Mouse (Mus musculus) hindbrain, embryonic 14.5 days (tissue): ENCODE measurements around the gene Cyp17a1. TPM values are rescaled to one million over a fixed set of nuclear protein-coding genes. Genes with fewer than 3 reads are reported as not detected.

ENCODE experiments used
- ATAC-seq: fragments of 200-750 bp; cut with Nextera tagmentation; 2 replicates; pipeline ENCODE4 v1.8.0; 2017; ENCODE audit warnings: moderate number of reproducible peaks, mild to moderate bottlenecking, moderate TSS enrichment, moderate library complexity; ENCODE audit not compliant: low FRiP score
- DNase-seq: peaks from one replicate; pipeline ENCODE4 v3.0.0-alpha.2; 2015; ENCODE audit warnings: low spot score
- H3K27ac ChIP-seq: fragments of 300-500 bp; sonication (generic); 2 replicates; pipeline ENCODE4 v1.5.1; 2014; ENCODE audit warnings: mild to moderate bottlenecking, moderate library complexity
- H3K27me3 ChIP-seq: fragments of 300-500 bp; sonication (generic); 2 replicates; pipeline ENCODE4 v1.6.1; 2014; ENCODE audit warnings: mild to moderate bottlenecking, low read length, mixed read lengths; ENCODE audit not compliant: control insufficient read depth, insufficient read depth
- H3K36me3 ChIP-seq: fragments of 300-500 bp; sonication (generic); replicated peaks from 2 replicates; pipeline ENCODE4 v1.6.1; 2014; ENCODE audit not compliant: control insufficient read depth, insufficient read depth
- H3K4me1 ChIP-seq: fragments of 300-500 bp; sonication (generic); replicated peaks from 2 replicates; pipeline ENCODE4 v1.6.1; 2014; ENCODE audit warnings: antibody characterized with exemption, low read length, mixed read lengths; ENCODE audit not compliant: control insufficient read depth, insufficient read depth
- H3K4me2 ChIP-seq: fragments of 300-500 bp; sonication (generic); replicated peaks from 2 replicates; pipeline ENCODE4 v1.6.1; 2014; ENCODE audit warnings: mild to moderate bottlenecking, moderate library complexity
- H3K4me3 ChIP-seq: fragments of 300-500 bp; sonication (generic); replicated peaks from 2 replicates; pipeline ENCODE4 v1.5.1; 2014; ENCODE audit warnings: mild to moderate bottlenecking, low read length
- H3K9ac ChIP-seq: fragments of 300-500 bp; sonication (generic); 2 replicates; pipeline ENCODE4 v1.6.1; 2014
- H3K9me3 ChIP-seq: fragments of 300-500 bp; sonication (generic); 2 replicates; pipeline ENCODE4 v1.6.1; 2016; ENCODE audit warnings: low read length; ENCODE audit not compliant: control insufficient read depth
- WGBS: fragments of 180-500 bp; shearing (Covaris S2); extraction: QIAGEN DNeasy Blood & Tissue Kit; methylation state at CpG from one replicate; pipeline ENCODE4 v1.1.7; 2014; 5-methylcytosine and 5-hydroxymethylcytosine counted together
- polyA plus RNA-seq: library from polyadenylated mRNA; unstranded; fragments of >200 nt; fragmentation: Nextera tagmentation; extraction: Ambion mirVana; gene quantifications from 2 replicates; pipeline ENCODE4 v1.2.1, GENCODE M21; 2014

Cyp17a1 gene
- polyA plus RNA-seq, 1 experiment from 2014 or later = not detected

DNA sequence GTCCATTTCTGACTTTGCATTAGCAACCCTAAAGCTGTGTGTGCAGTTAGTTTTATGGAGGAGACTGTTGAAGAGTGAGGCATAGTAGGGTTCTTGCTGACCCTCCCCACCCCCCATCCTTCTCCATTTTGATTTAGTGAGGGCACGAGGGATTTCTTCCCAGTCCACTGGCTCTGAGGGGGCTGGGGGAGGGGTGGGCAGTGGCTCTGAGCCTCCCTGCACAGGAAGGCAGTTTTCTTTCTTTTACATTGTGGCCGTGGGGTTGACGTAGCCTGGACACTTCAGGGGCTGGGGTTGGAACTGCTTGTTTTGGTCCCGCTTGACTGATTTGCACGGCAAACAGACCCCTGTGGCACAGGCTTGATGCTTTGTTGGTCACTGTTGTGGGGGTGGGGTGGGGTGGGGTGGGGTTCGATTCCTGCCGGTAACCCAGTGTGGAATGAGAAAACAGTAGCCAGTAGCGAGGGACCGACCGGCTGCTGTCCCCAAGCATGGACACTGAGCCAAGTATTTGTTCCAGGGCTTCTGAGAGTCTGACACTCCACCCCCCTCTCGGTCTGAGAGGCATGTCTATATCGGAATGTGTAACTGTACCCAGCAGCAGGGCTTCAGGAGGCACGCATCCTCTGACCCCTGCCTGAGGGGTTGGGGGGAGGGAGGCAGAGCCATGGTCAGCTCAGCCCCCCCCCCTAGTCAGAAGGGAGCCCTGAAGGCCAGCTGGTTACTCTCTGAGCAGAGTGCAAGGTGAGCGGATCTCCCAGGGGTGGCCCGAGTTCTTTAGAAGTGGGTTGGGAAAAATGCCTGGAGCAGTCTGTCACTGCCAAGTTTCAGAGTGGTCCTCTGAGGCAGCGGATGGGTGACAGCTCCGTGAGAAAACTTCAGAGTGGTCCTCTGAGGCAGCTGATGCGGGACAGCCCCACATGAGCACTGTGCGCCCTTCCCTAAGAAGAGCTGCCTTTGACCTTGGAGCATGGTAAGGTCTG is 48.9 kb downstream of the Cyp17a1 start:
- Histone ChIP-seq H3K27ac (peak overlapping the region; percentile 66), H3K27me3 (no peaks in the 10 kb centered on the region), H3K4me2 (peak overlapping the region; percentile 44), H3K4me1 (peaks cover 54% of the 10 kb centered on the region), H3K36me3 (0 out of 2 replicates have a peak, but pooled peaks cover 3% of the 10 kb centered on the region), H3K9me3 (no peaks in the 10 kb centered on the region), H3K4me3 (no peak overlapping the region; the same call in 1 of the 2 replicates), H3K9ac (peak overlapping the region; percentile 14; the same call in 1 of the 2 replicates)
- DNase-seq (no peak), ATAC-seq (peak; percentile 56)
- WGBS = 20% methylated on average over 19 of the region's 19 CpGs

DNA sequence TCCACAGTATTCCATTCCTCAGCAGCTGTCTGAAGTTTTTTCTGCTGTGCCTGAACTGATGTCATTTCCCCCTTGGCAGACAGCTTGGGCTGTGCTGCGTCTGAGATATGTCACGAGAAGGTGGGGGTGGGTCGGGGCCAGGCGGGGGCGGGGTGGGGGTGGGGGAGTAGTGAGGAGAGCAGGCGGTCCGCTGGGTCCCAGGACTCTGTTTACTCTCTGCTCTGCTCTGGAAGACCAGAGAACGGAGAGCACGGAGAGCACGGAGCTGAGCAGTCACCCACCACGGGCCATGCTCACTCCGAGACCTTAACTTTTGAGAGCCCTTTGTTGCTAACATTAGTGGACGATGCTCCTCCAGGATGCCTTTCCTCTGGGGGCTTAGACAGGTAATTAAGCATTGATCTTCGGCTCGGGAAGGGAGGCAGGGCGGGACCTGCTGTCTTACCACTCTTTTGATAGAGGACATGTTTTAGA is 49.7 kb downstream of the Cyp17a1 start:
- 0 out of 2 replicates have a peak, but pooled peaks have one; percentile 46 for ATAC-seq
- DNase-seq = no peak

DNA sequence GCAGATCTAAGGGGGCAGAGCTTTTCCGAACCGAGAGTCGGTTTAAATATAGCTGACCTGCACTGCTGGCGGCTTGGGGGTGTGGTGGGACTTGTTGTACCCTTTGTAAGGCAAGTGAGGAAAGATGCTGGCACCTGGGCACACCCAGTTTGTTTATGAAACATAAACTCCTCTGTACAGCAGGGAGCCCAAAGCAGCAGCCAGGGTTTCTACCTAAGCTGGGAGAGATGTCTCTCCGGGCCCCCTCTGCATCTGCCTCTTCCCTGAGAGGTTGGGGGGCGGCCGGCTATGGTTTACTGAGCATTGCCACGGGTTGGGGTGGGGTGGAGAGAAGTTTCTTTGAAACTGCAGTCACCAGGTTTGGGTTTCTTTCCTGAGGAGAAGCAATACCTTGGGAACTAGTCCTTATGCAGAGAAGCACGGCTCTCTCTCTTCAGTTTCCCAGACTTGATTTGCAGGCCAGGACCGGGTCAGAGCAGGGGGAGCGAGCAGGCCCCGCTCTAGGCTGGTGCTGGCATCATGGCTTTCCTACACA is 50.2 kb downstream of the Cyp17a1 start:
- WGBS = 32% methylated on average over 12 of the region's 12 CpGs
- ATAC-seq = no peak
- H3K9ac ChIP-seq = 0 out of 2 replicates have a peak overlapping the region, but pooled peaks have one; percentile 1

More for the DNA sequence above, 49.7 kb downstream of the Cyp17a1 start:
- Histone ChIP-seq H3K27me3 (no peaks in the 10 kb centered on the region), H3K27ac (peak overlapping the region; percentile 66), H3K4me2 (peak overlapping the region; percentile 44), H3K4me3 (no peak overlapping the region; the same call in 1 of the 2 replicates), H3K4me1 (peaks cover 57% of the 10 kb centered on the region), H3K36me3 (0 out of 2 replicates have a peak, but pooled peaks cover 3% of the 10 kb centered on the region), H3K9me3 (no peaks in the 10 kb centered on the region), H3K9ac (0 out of 2 replicates have a peak overlapping the region, but pooled peaks have one; percentile 14)
- 4% methylated on average over 16 of the region's 16 CpGs for WGBS

DNA sequence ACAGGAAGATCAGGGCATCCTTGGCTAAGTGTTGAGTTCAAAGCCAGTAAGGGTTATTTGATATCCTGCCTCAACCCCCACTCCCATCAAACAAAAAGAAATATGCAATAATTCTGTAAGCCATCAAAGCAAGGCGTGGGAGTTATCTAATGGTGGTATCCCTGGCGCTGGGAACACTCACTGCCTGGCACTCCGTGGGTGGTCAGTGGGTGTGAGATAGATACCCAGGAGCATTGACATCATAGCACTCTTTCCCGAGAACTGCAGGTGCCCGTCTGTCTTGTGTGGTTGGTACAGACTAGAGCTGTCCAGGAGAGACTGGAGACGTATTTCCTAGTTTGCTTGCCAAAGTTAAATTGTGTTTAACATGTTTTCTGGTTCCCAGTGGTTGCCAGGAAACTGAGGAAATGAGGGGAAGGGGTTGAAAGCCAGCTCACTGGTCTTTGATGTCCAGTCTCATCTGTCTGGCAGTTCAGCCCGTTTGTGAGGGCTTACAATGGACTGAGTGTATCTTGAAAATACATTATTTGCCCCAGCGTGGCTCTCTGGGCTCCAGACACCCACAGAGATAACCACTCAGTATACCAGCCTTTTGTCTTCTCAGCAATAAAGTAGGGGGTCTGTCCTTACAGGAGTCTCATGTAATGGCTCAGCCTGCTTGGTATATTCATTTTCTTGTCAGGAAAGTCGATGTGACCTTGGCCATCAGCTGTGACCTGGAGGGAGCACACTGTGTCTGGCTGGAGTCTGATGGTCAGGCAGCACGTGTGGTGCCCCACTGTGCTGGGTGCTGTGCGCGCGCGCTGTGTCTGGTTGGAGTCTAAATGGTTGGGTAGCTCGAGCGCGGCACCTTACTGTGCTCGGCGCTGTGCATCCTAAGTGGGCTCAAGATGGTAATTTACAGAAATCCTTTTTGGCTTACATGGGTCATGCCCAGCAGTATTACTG is 51.5 kb downstream of the Cyp17a1 start:
- DNase-seq (no peak), ATAC-seq (no peak)
- Histone ChIP-seq H3K4me3 (no peak overlapping the region), H3K4me2 (no peak overlapping the region), H3K4me1 (peaks cover 57% of the 10 kb centered on the region), H3K9me3 (no peaks in the 10 kb centered on the region), H3K27ac (peak overlapping the region; percentile 39; the same call in 1 of the 2 replicates), H3K27me3 (no peaks in the 10 kb centered on the region), H3K36me3 (0 out of 2 replicates have a peak, but pooled peaks cover 3% of the 10 kb centered on the region), H3K9ac (no peak overlapping the region)
- WGBS = 44% methylated on average over 19 of the region's 19 CpGs

More for the DNA sequence above, 50.2 kb downstream of the Cyp17a1 start:
- peak overlapping the region; percentile 66 for H3K27ac ChIP-seq
- peak overlapping the region; percentile 44 for H3K4me2 ChIP-seq
- H3K4me1 ChIP-seq = peaks cover 57% of the 10 kb centered on the region
- no peak overlapping the region for H3K4me3 ChIP-seq
- no peaks in the 10 kb centered on the region for H3K27me3 ChIP-seq
- 0 out of 2 replicates have a peak, but pooled peaks cover 3% of the 10 kb centered on the region for H3K36me3 ChIP-seq
- no peaks in the 10 kb centered on the region for H3K9me3 ChIP-seq
- DNase-seq = no peak

DNA sequence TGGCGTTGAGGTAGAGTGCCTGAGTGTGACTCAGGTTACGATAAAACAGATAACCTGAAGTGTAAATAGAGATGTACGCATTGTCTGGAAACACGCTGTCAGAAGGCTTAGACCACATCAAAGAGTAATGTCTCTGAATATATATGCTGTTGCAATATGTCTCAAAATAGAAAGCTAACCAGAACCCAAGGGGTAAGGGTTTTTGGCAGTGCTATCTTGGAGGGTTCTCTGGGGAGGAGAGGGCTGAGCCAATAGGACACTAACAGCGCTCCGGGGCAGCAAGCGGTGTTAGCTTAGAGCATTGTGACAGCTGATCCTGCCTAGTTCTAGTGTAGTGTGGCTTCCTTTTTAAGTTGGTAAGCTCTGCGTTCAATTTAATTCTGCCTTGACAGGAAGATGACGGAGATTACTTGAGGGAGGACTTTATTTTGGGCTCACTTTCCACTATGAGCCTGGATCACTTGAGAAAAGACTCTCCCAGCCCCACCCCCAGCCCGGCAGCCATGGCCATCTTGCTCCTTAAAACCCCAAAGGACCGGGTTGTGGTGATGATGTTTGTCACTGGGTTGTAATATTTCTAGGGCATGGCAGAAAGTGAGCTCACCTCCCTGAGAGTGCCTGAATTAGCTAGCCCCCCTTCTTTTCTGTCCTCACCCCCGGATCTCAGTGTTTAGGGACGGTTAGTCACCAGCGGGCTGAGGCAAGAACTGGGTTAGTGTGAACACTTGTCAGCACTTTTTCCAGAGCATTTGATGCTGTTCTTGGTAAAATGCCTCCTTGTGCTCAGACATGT is 52.8 kb downstream of the Cyp17a1 start:
- ATAC-seq = no peak
- Histone ChIP-seq H3K4me2 (no peak overlapping the region), H3K4me3 (no peak overlapping the region), H3K27ac (no peak overlapping the region; the same call in 1 of the 2 replicates), H3K9ac (no peak overlapping the region), H3K36me3 (0 out of 2 replicates have a peak, but pooled peaks cover 3% of the 10 kb centered on the region), H3K9me3 (no peaks in the 10 kb centered on the region), H3K27me3 (no peaks in the 10 kb centered on the region), H3K4me1 (peaks cover 57% of the 10 kb centered on the region)
- 77% methylated on average over 14 of the region's 14 CpGs for WGBS
- no peak for DNase-seq

DNA sequence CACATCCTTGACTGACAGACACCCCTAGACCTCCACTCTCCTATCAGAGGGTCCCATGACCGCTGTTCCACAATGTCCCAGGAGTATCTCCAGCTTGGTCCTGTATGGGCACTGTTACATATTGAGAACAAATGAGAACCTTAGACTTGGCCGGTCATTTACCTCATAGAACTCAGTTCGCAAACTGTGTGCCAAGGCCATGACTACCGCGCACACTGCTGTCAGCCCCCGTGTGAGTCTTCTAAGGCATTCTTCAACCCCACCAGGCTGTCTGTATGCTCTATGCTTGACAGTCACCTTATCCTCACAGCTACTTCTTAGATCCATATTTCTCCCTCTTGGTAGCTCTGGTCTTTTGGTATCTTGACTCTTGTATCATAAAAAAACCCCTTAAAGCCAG is 53.5 kb downstream of the Cyp17a1 start:
- Histone ChIP-seq H3K27me3 (no peaks in the 10 kb centered on the region), H3K4me2 (no peak overlapping the region), H3K27ac (no peak overlapping the region), H3K9ac (no peak overlapping the region), H3K4me1 (peaks cover 55% of the 10 kb centered on the region), H3K36me3 (no peaks in the 10 kb centered on the region), H3K4me3 (no peak overlapping the region), H3K9me3 (no peaks in the 10 kb centered on the region)
- DNase-seq (no peak), ATAC-seq (no peak)
- WGBS = 92% methylated on average over 6 of the region's 6 CpGs

DNA sequence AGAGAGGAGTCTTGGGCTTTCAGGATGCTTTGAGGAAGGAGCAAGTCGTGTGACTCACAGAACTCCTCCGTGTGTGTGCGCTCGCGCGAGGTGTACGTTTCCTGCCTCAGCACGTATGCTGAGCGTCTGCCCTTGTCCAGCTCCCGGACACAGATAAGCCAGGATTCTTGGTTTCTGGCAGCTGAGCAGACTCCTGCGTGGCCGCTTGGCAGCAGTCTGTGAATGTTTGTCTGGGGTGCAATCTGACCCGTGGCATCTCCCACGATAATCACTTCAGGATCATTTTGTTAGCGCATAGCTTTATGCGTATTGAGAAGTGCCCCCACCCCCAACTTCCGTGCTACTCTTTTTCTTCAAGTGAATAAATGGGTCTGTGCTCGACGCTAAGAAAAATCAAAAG is 54.0 kb downstream of the Cyp17a1 start:
- WGBS = 76% methylated on average over 19 of the region's 19 CpGs
- H3K27ac ChIP-seq = 0 out of 2 replicates have a peak overlapping the region, but pooled peaks have one; percentile 26
- no peak for DNase-seq

DNA sequence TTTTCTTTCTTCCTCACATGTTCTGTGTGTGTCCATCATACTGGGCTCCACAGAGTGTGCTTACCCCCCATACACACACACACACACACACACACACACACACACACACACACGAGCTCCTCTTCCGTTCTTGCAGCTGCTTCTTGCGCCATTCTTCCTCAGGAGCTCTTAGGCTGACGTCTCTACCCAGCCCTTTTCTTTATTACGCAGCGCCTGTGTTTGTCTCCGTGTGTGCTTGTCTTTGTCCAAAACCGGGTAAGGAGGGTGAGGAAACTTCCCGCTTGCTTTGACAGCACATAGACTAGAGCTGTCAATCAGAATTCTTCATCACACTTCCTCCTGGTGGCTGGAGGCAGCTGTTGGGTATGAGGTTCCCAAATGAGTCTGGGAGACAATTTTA is 54.6 kb downstream of the Cyp17a1 start:
- 0 out of 2 replicates have a peak overlapping the region, but pooled peaks have one; percentile 26 for H3K27ac ChIP-seq
- peaks cover 11% of the 10 kb centered on the region for H3K36me3 ChIP-seq
- DNase-seq = no peak
- H3K4me2 ChIP-seq = no peak overlapping the region
- no peak overlapping the region for H3K9ac ChIP-seq
- no peak for ATAC-seq
- no peak overlapping the region for H3K4me3 ChIP-seq
- H3K9me3 ChIP-seq = no peaks in the 10 kb centered on the region
- 39% methylated on average over 9 of the region's 9 CpGs for WGBS
- no peaks in the 10 kb centered on the region for H3K27me3 ChIP-seq
- peaks cover 44% of the 10 kb centered on the region for H3K4me1 ChIP-seq

More for the DNA sequence above, 54.0 kb downstream of the Cyp17a1 start:
- H3K4me3 ChIP-seq = no peak overlapping the region
- H3K9ac ChIP-seq = no peak overlapping the region
- no peaks in the 10 kb centered on the region for H3K9me3 ChIP-seq
- H3K27me3 ChIP-seq = no peaks in the 10 kb centered on the region
- H3K4me1 ChIP-seq = peaks cover 50% of the 10 kb centered on the region
- peaks cover 4% of the 10 kb centered on the region; the same call in 1 of the 2 replicates for H3K36me3 ChIP-seq
- no peak overlapping the region for H3K4me2 ChIP-seq
- ATAC-seq = no peak
